Mouse (Mus musculus) lung, adult 2 months (tissue): ENCODE measurements around the gene Sdsl. TPM values are rescaled to one million over a fixed set of nuclear protein-coding genes. Genes with fewer than 3 reads are reported as not detected.
A peak's percentile ranks its signal among the peaks of the same experiment; 100 is the strongest.

Experiments used
- DNase-seq: peaks from one replicate; pipeline ENCODE4 v3.0.0; 2022
- H3K4me1 ChIP-seq: fragments of 200-500 bp; 2 replicates; pipeline ENCODE4 v1.6.1; 2011; ENCODE audit warnings: low read length; ENCODE audit not compliant: control insufficient read depth, insufficient read depth
- H3K4me3 ChIP-seq: fragments of 200-500 bp; replicated peaks from 2 replicates; pipeline ENCODE3; 2011; ENCODE audit warnings: low read depth, mild to moderate bottlenecking, control low read depth, low read length; ENCODE audit errors: extremely low read depth
- CTCF ChIP-seq: fragments of 200-500 bp; IDR thresholded peaks from 2 replicates; pipeline ENCODE4 v1.5.1; 2011; ENCODE audit warnings: mild to moderate bottlenecking, low read length, control low read depth; ENCODE audit not compliant: insufficient read depth
- POLR2A ChIP-seq: fragments of 200-500 bp; IDR thresholded peaks from 2 replicates; pipeline ENCODE4 v1.6.1; 2011; ENCODE audit warnings: low read depth, mild to moderate bottlenecking, control low read depth, low read length, borderline replicate concordance; ENCODE audit errors: extremely low read depth
- WGBS: fragments of 180-500 bp; shearing (Covaris S2); methylation state at CpG from one replicate; pipeline ENCODE4 v1.1.7; 2018; 5-methylcytosine and 5-hydroxymethylcytosine counted together
- polyA plus RNA-seq: library from polyadenylated mRNA; depleted of rRNA; stranded (reverse); fragments of >200 nt; gene quantifications from 2 replicates; pipeline ENCODE4 v1.2.3, GENCODE M21; 2012; rRNA removed

The Sdsl gene
- polyA plus RNA-seq, 1 experiment = 2.1 TPM

DNA sequence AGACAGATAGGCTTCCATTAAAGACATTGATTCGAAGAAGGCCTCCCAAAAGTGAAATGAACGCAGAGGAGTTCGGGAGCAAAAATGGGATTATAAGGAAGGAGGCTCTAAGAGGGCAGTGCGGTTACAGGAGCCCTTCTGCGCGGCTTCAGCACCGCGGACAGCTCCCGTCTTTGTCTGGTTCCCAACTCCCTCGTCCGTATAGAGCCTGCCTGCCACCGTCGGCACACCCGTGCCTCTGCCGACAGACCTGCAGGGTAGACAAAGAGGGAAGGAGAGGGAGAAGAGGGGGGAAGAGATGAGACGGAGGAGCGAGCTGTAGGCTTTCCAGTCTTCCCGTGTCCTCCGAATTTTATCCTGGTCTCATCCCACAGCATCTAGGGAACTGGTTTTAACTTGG, 48.6 kb downstream of the Sdsl start:
- TF ChIP-seq POLR2A = no peak
- TF ChIP-seq CTCF = no peak
- H3K4me1 ChIP-seq = no peaks in the 10 kb centered on the region
- H3K4me3 ChIP-seq = no peak overlapping the region
- DNase-seq = peak; percentile 21
- 3% methylated on average over 19 of the region's 19 CpGs for WGBS

DNA sequence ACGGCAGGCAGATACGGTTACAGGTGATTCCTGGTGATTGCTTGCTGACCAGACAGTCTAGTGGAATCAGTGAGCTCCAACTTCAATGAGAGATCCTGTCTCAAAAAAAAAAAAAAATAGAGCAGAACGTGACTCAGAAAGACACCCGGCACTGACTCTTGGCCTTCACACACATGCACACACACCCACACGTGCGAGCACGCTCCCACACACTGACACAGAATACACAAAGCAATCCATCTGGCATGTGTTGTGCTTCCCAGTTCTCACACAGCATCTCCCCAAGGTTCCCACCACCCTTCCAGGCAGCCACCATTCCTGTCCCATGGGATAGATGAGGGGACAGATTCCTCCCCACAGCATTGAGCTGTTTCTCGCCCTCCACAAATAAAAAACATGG, 52.5 kb downstream of the Sdsl start:
- DNase-seq = no peak
- Histone ChIP-seq H3K4me1 (no peaks in the 10 kb centered on the region), H3K4me3 (no peak overlapping the region)
- TF ChIP-seq POLR2A (no peak), CTCF (no peak)
- WGBS = 82% methylated on average over 8 of the region's 8 CpGs

DNA sequence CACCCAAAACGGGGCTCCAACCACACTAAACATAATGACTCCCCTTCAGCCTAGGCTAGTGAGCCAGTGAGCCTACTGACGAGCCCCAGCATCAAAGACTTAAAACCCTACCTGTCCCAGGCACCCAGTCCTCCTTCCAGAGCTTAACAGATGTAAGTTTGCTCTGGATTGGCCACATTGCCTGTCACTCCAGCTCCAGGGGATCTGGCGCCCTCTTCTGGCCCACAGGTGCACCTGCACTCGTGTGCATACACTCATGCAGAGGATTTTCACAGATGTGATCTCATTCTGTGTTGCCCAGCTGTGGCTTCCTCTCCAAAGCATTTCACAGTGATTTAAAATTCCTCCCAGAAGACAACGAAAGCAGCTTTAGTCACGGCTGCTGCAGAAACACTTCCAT, 59.2 kb downstream of the Sdsl start:
- TF ChIP-seq CTCF (no peak), POLR2A (no peak)
- H3K4me1 ChIP-seq = no peaks in the 10 kb centered on the region
- no peak for DNase-seq
- H3K4me3 ChIP-seq = no peak overlapping the region
- 77% methylated on average over 6 of the region's 6 CpGs for WGBS

DNA sequence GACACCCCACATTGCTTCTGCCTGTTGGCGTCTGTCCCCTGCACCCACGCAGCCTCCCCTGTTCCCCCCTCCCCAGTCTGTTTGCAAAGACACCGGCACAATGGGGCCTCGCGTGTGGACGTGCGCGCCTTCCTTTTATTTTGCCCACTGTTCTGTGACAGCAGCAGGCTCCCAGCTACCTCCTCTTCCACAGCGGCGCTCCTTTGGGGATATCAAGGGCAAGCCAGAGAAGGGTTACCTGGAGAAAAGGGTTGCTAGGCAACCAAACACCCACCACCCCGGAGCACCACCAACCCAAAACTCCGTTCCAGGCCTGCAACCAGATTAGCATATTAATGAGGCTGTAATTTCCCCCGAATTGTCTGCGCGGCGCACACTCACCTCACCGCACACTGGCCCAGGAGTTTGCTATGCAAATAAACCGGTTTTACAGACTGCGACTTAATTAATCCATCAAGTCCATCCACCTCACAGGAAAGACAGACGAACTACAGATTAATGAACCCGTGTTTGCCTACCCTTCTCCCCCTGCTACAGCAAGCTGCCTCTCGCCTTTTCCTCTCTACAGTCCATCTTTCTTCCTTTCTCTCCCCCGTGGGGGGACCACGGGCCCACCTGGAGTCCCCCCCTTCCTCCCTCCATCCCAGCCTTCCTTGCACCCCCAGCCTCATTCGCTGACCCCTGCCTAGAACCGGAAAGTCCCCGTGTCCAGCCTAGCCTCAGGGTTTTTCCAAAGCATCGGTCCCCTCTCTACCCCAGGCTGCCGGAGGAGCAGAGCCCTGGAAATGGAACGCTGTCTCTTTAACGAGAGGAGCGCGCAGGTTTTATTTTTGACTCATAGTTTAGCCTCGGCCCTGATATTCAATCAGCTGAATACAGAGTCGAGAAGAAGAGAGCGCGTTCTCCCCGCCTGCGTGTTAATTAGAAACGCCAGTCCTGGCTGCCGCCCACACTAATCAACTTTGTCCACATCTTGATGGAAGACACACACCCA, 62.9 kb downstream of the Sdsl start:
- Histone ChIP-seq H3K4me1 (no peaks in the 10 kb centered on the region), H3K4me3 (no peak overlapping the region)
- TF ChIP-seq CTCF (no peak), POLR2A (no peak)
- DNase-seq = no peak
- 4% methylated on average over 41 of the region's 41 CpGs for WGBS

DNA sequence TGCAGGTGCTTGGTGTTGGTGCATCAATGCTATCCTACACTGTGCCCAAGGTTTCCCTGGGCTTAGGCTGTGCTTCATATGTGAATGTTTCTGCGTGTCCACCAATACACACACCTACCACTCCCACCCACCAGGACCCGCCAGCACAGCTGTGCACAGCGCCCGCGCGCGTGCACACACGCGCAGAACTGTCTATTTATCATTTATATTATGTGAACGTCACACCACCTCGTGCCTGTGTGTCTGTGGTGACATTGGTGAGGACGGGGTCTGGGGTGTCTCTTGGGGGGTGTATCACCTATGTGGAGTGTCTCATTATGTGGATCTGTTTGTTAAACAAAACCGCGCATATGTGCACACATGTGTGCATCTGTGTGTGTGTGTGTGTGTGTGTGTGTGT, 63.7 kb downstream of the Sdsl start:
- TF ChIP-seq CTCF (no peak), POLR2A (no peak)
- WGBS = 71% methylated on average over 14 of the region's 14 CpGs
- DNase-seq = no peak
- H3K4me1 ChIP-seq = no peaks in the 10 kb centered on the region
- H3K4me3 ChIP-seq = no peak overlapping the region

Other genes with a start within 250 kb of the Sdsl start
- not detected in 2 replicates for gene Lhx5, start 41.1 kb downstream of the Sdsl start, polyA plus RNA-seq
- 0.65 and 0.70 TPM in 2 replicates for gene Sds, start 3.7 kb upstream of the Sdsl start, polyA plus RNA-seq
- gene Plbd2, start 30.8 kb upstream of the Sdsl start, polyA plus RNA-seq = 40.0 and 42.7 TPM in 2 replicates
- gene Slc8b1, start 38.4 kb upstream of the Sdsl start, polyA plus RNA-seq = 37.0 and 40.0 TPM in 2 replicates
- 75.8 and 89.2 TPM in 2 replicates for gene Tpcn1, start 115.9 kb upstream of the Sdsl start, polyA plus RNA-seq
- 2.0 and 2.4 TPM in 2 replicates for gene Iqcd, start 116.2 kb upstream of the Sdsl start, polyA plus RNA-seq
- 15.7 and 15.8 TPM in 2 replicates for gene Rita1, start 139.8 kb upstream of the Sdsl start, polyA plus RNA-seq
- 37.2 and 39.2 TPM in 2 replicates for gene Ddx54, start 139.9 kb upstream of the Sdsl start, polyA plus RNA-seq
- gene Cfap73, start 161.4 kb upstream of the Sdsl start, polyA plus RNA-seq = 1.6 TPM in 2 replicates
- gene Rasal1, start 176.0 kb upstream of the Sdsl start, polyA plus RNA-seq = 0.80 and 1.6 TPM in 2 replicates
- 6.1 and 7.8 TPM in 2 replicates for gene Dtx1, start 239.1 kb upstream of the Sdsl start, polyA plus RNA-seq